Mouse (Mus musculus) MEL (cell line): Measurements from ENCODE around the gene Mal. TPM values are rescaled to one million over a fixed set of nuclear protein-coding genes. Genes with fewer than 3 reads are reported as not detected.

Experiments
- DNase-seq: peaks from one replicate; pipeline ENCODE4 v3.0.0; 2011; ENCODE audit warnings: low read depth, low spot score
- H3K27ac ChIP-seq: 2 replicates; pipeline ENCODE4 v1.5.1; 2012; ENCODE audit warnings: low read depth, mild to moderate bottlenecking, control low read depth, low read length, moderate library complexity; ENCODE audit not compliant: control insufficient read depth
- H3K27me3 ChIP-seq, 2 experiments: fragments of 150-350 bp in 1 of 2; sonication (generic) in 1 of 2; 2 replicates each; pipeline ENCODE4 v1.6.1; 2012; ENCODE audit warnings: low read length in 2 of 2, mild to moderate bottlenecking in 2 of 2, improper control_type of control experiment in 1 of 2, moderate library complexity in 1 of 2; ENCODE audit not compliant: insufficient read depth in 2 of 2, control insufficient read depth in 1 of 2
- H3K36me3 ChIP-seq, 2 experiments: 2 replicates each; pipeline ENCODE4 v1.6.1; 2012 to 2014; ENCODE audit warnings: low read length in 2 of 2, improper control_type of control experiment in 1 of 2, inconsistent platforms in 1 of 2, mild to moderate bottlenecking in 1 of 2; ENCODE audit not compliant: insufficient read depth in 2 of 2, control insufficient read depth in 1 of 2
- H3K4me1 ChIP-seq, 2 experiments: fragments of 150-350 bp in 1 of 2; sonication (generic) in 1 of 2; 2 replicates each; pipeline ENCODE4 v1.6.1; 2012; ENCODE audit warnings: low read length in 2 of 2, improper control_type of control experiment in 1 of 2, mild to moderate bottlenecking in 1 of 2; ENCODE audit not compliant: insufficient read depth in 2 of 2, control insufficient read depth in 1 of 2
- H3K4me3 ChIP-seq, 2 experiments: fragments of 150-350 bp in 1 of 2; sonication (generic) in 1 of 2; 2 replicates each; pipeline ENCODE4 v1.5.1; 2012; ENCODE audit warnings: low read depth in 2 of 2, low read length in 2 of 2, mild to moderate bottlenecking in 2 of 2, moderate library complexity in 2 of 2, control low read depth in 1 of 2, improper control_type of control experiment in 1 of 2; ENCODE audit not compliant: control insufficient read depth in 1 of 2, insufficient read depth in 1 of 2
- H3K79me2 ChIP-seq: 2 replicates; pipeline ENCODE4 v1.6.1; 2012; ENCODE audit warnings: mild to moderate bottlenecking, low read length, moderate library complexity; ENCODE audit not compliant: control insufficient read depth, poor library complexity, insufficient read depth
- H3K9ac ChIP-seq: 2 replicates; pipeline ENCODE4 v1.6.1; 2012; ENCODE audit warnings: low read depth, mild to moderate bottlenecking, control low read depth, low read length, moderate library complexity; ENCODE audit not compliant: control insufficient read depth, poor library complexity, severe bottlenecking
- H3K9me3 ChIP-seq: fragments of 150-350 bp; sonication (generic); replicated peaks from 2 replicates; pipeline ENCODE4 v1.6.1; 2012; ENCODE audit warnings: mild to moderate bottlenecking, low read length, improper control_type of control experiment, moderate library complexity; ENCODE audit not compliant: insufficient read depth
- CHD1 ChIP-seq: IDR thresholded peaks from 2 replicates; pipeline ENCODE4 v1.6.1; 2012; ENCODE audit warnings: low read depth, mild to moderate bottlenecking, inconsistent platforms, low read length, improper control_type of control experiment
- CHD2 ChIP-seq: IDR thresholded peaks from 2 replicates; pipeline ENCODE4 v1.6.1; 2011; ENCODE audit warnings: low read length, improper control_type of control experiment
- CTCF ChIP-seq, 3 experiments: IDR thresholded peaks in 2 of 3; conservative IDR thresholded peaks in 1 of 3; 2 replicates each; pipeline ENCODE4 v1.5.1; 2011 to 2012; ENCODE audit warnings: low read length in 3 of 3, low read depth in 2 of 3, mild to moderate bottlenecking in 2 of 3, improper control_type of control experiment in 1 of 3, inconsistent platforms in 1 of 3, mixed read lengths in 1 of 3, moderate library complexity in 1 of 3; ENCODE audit not compliant: control insufficient read depth in 1 of 3, insufficient read depth in 1 of 3, poor library complexity in 1 of 3, severe bottlenecking in 1 of 3
- GABPA ChIP-seq: IDR thresholded peaks from 2 replicates; pipeline ENCODE4 v1.6.1; 2012; ENCODE audit warnings: low read depth, mild to moderate bottlenecking, inconsistent platforms, low read length, improper control_type of control experiment, moderate library complexity
- HCFC1 ChIP-seq: IDR thresholded peaks from 2 replicates; pipeline ENCODE4 v1.6.1; 2012; ENCODE audit warnings: low read depth, mild to moderate bottlenecking, inconsistent platforms, low read length, improper control_type of control experiment, moderate library complexity
- KAT2A ChIP-seq: conservative IDR thresholded peaks from 2 replicates; pipeline ENCODE4 v1.6.1; 2012; ENCODE audit warnings: low read depth, low read length, improper control_type of control experiment, inconsistent platforms
- MAX ChIP-seq: IDR thresholded peaks from 2 replicates; pipeline ENCODE4 v1.6.1; 2011; ENCODE audit warnings: low read length, improper control_type of control experiment
- MAZ ChIP-seq: IDR thresholded peaks from 2 replicates; pipeline ENCODE4 v1.6.1; 2012; ENCODE audit warnings: low read depth, mild to moderate bottlenecking, inconsistent platforms, low read length, improper control_type of control experiment
- MEF2A ChIP-seq: IDR thresholded peaks from 2 replicates; pipeline ENCODE4 v1.6.1; 2014; ENCODE audit warnings: low read depth, mild to moderate bottlenecking, inconsistent platforms, low read length, improper control_type of control experiment; ENCODE audit not compliant: poor library complexity, insufficient replicate concordance, severe bottlenecking; ENCODE audit errors: extremely low read depth
- MXI1 ChIP-seq: IDR thresholded peaks from 2 replicates; pipeline ENCODE4 v1.6.1; 2011; ENCODE audit warnings: mild to moderate bottlenecking, low read depth, low read length, improper control_type of control experiment
- MYB ChIP-seq: IDR thresholded peaks from 2 replicates; pipeline ENCODE4 v1.6.1; 2011; ENCODE audit warnings: mild to moderate bottlenecking, low read depth, low read length, improper control_type of control experiment
- RCOR1 ChIP-seq: IDR thresholded peaks from 2 replicates; pipeline ENCODE4 v1.6.1; 2012; ENCODE audit warnings: low read depth, mild to moderate bottlenecking, inconsistent platforms, low read length, improper control_type of control experiment
- SMC3 ChIP-seq: IDR thresholded peaks from 2 replicates; pipeline ENCODE4 v1.6.1; 2011; ENCODE audit warnings: low read depth, low read length, improper control_type of control experiment
- TAL1 ChIP-seq: IDR thresholded peaks from 2 replicates; pipeline ENCODE4 v1.6.1; 2012; ENCODE audit warnings: mild to moderate bottlenecking, inconsistent platforms, low read length, moderate library complexity, mixed read lengths
- TBP ChIP-seq: IDR thresholded peaks from 2 replicates; pipeline ENCODE4 v1.8.0; 2011; ENCODE audit warnings: low read depth, low read length, improper control_type of control experiment
- USF2 ChIP-seq, 2 experiments: IDR thresholded peaks; 2 replicates each; pipeline ENCODE4 v1.6.1; 2011 to 2012; ENCODE audit warnings: improper control_type of control experiment in 2 of 2, low read length in 2 of 2, borderline replicate concordance in 1 of 2, inconsistent platforms in 1 of 2, low read depth in 1 of 2, mild to moderate bottlenecking in 1 of 2; ENCODE audit not compliant: insufficient read depth in 1 of 2
- ZC3H11A ChIP-seq: IDR thresholded peaks from 2 replicates; pipeline ENCODE4 v1.6.1; 2012; ENCODE audit warnings: low read depth, mild to moderate bottlenecking, inconsistent platforms, low read length, improper control_type of control experiment
- ZKSCAN1 ChIP-seq: IDR thresholded peaks from 2 replicates; pipeline ENCODE4 v1.6.1; 2012; ENCODE audit warnings: low read depth, mild to moderate bottlenecking, inconsistent platforms, low read length, improper control_type of control experiment, moderate library complexity
- polyA plus RNA-seq, 2 experiments: library from polyadenylated mRNA; stranded (reverse) in 1 of 2; unstranded in 1 of 2; fragments of >175 nt in 1 of 2; fragments of >200 nt in 1 of 2; gene quantifications; 2 replicates each; pipeline versions ENCODE4 v1.2.1 to v1.2.4; 2012; ENCODE audit warnings: low replicate concordance in 2 of 2, low read depth in 1 of 2; ENCODE audit not compliant: insufficient read length in 2 of 2, insufficient read depth in 1 of 2, missing spikeins in 1 of 2
- total RNA-seq: library from RNA; depleted of rRNA; stranded (reverse); fragments of 300-350 nt; gene quantifications from 2 replicates; pipeline ENCODE4 v1.2.3, GENCODE M21; 2012

The Mal gene
- total and polyA plus RNA-seq, 3 experiments: not detected

- no peaks in the 10 kb centered on the region for H3K36me3 ChIP-seq
- H3K4me3 ChIP-seq: no peak overlapping the region
- TF ChIP-seq GABPA (no peak), MAX (no peak), CTCF (IDR thresholded peaks at IDR 0.05 in 2 of 3, conservative IDR thresholded peaks at IDR 0.05 in 1 of 3; ENCODE audit: control insufficient read depth in 1 of 3, insufficient read depth in 1 of 3, low read depth in 2 of 3, low read length in 3 of 3, poor library complexity in 1 of 3, severe bottlenecking in 1 of 3) (no peak), HCFC1 (no peak), ZKSCAN1 (no peak), CHD2 (no peak), ZC3H11A (no peak)
- H3K79me2 ChIP-seq: no peaks in the 10 kb centered on the region
- no peak overlapping the region for H3K9ac ChIP-seq
- no peaks in the 10 kb centered on the region for H3K9me3 ChIP-seq
- peaks cover 3 to 13% of the 10 kb centered on the region in 2 experiments for H3K27me3 ChIP-seq
- DNase-seq: peak; percentile 13
- no peak overlapping the region for H3K27ac ChIP-seq
- H3K4me1 ChIP-seq: no peaks in the 10 kb centered on the region
Observed at GRCm38 (mm10) chr2:127632601-127633000, 23.9 kb downstream of the Mal start.

- Histone ChIP-seq H3K27ac (no peak overlapping the region), H3K27me3 (peaks cover 0 to 4% of the 10 kb centered on the region in 2 experiments; a peak in 2 of 4 replicates), H3K79me2 (no peaks in the 10 kb centered on the region), H3K4me3 (no peak overlapping the region)
- no peak for DNase-seq
- TF ChIP-seq MEF2A: no peak
- TF ChIP-seq, all 39 proteins: peak for 0
- Histone ChIP-seq H3K4me1 (no peaks in the 10 kb centered on the region), H3K9me3 (no peaks in the 10 kb centered on the region), H3K9ac (no peak overlapping the region), H3K36me3 (no peaks in the 10 kb centered on the region)
Observed at GRCm38 (mm10) chr2:127627990-127628570, 28.4 kb downstream of the Mal start.

- Histone ChIP-seq H3K9ac (no peak overlapping the region), H3K79me2 (no peaks in the 10 kb centered on the region), H3K4me1 (no peaks in the 10 kb centered on the region), H3K36me3 (no peaks in the 10 kb centered on the region), H3K27ac (no peak overlapping the region), H3K4me3 (no peak overlapping the region), H3K27me3 (peaks cover 0 to 2% of the 10 kb centered on the region in 2 experiments; a peak in 2 of 4 replicates), H3K9me3 (no peaks in the 10 kb centered on the region)
- TF ChIP-seq MAZ (no peak), KAT2A (no peak), USF2 (IDR thresholded peaks at IDR 0.05; ENCODE audit: borderline replicate concordance in 1 of 2, insufficient read depth in 1 of 2, low read depth in 1 of 2, low read length in 2 of 2) (no peak), MYB (no peak), SMC3 (no peak), CHD1 (no peak), MAX (no peak), RCOR1 (no peak), TBP (no peak), MXI1 (no peak), TAL1 (no peak)
- DNase-seq: no peak
Observed at GRCm38 (mm10) chr2:127627354-127627753, 29.1 kb downstream of the Mal start.
